Mouse (Mus musculus) liver, adult 2 months (tissue): ENCODE data around the gene Erlin1.

Source experiments
- CTCF ChIP-seq: fragments of 200-500 bp; IDR thresholded peaks from 2 replicates; pipeline ENCODE4 v1.5.1; 2011; ENCODE audit warnings: low read depth, low read length, control low read depth
- POLR2A ChIP-seq: fragments of 200-500 bp; IDR thresholded peaks from 2 replicates; pipeline ENCODE4 v1.6.1; 2011; ENCODE audit warnings: low read length, control low read depth; ENCODE audit not compliant: insufficient read depth; ENCODE audit errors: extremely low read depth

DNA sequence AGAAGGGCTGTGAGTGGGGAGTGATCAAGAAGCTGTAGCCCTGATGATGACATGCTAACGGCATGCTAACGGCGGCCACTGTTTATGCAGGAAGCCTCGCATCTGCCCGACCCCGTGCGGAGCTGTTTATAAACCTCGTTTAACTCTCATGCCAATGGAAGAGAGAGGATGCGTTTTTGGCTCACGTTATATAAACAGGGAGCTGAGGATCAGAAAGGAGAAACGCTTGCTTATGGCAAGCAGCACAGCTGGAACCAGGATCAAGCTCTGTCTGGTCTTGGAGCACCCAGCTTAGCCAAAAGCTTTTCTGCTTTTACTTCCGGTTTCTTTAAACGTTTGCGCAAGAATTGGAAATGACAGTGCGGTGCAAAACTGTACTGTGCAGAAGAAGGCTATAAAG lies 60.8 kb downstream of the Erlin1 start:
- no peak for TF ChIP-seq CTCF
- TF ChIP-seq POLR2A, result no peak
